Mouse (Mus musculus) neutrophil, adult 5-6 weeks (primary cell): ENCODE results near the gene Klrg1. TPM values are rescaled to one million over a fixed set of nuclear protein-coding genes. Genes with fewer than 3 reads are reported as not detected.

ENCODE experiments used
- total RNA-seq: library from RNA; stranded (forward); fragments of 200-1000 nt; gene quantifications from 2 replicates; pipeline ENCODE4 v1.2.3, GENCODE M21; 2017

Klrg1 gene
- total RNA-seq, 1 experiment from 2014 or later, result not detected

Other genes with a start within 250 kb of the Klrg1 start
- gene M6pr, start 25.8 kb upstream of the Klrg1 start, total RNA-seq, result 140 and 155 TPM in 2 replicates
- 13.6 and 13.7 TPM in 2 replicates for gene Phc1, start 57.7 kb upstream of the Klrg1 start, total RNA-seq
- 0.12 and 3.2 TPM in 2 replicates for gene Rimklb, start 215.9 kb upstream of the Klrg1 start, total RNA-seq
- gene Mfap5, start 223.0 kb upstream of the Klrg1 start, total RNA-seq, result not detected in 2 replicates